Mouse (Mus musculus): ENCODE measurements around the gene Mmp25. TPM values are rescaled to one million over a fixed set of nuclear protein-coding genes. Genes with fewer than 3 reads are reported as not detected.
A peak's percentile ranks its signal among the peaks of the same experiment; 100 is the strongest.

The Mmp25 gene
- total and polyA plus RNA-seq, 2 experiments, result under 0.01 to 0.10 TPM

- Histone ChIP-seq H3K27me3 (ENCODE audit: control insufficient read depth, insufficient read depth, low read length) (no peaks in the 10 kb centered on the region), H3K36me3 (ENCODE audit: control insufficient read depth, insufficient read depth, low read length) (no peaks in the 10 kb centered on the region), H3K79me2 (ENCODE audit: control insufficient read depth, insufficient read depth, low read length) (no peaks in the 10 kb centered on the region), H3K27ac (replicated peaks; ENCODE audit: insufficient read depth, low read depth, low read length) (no peak overlapping the region), H3K4me1 (ENCODE audit: control insufficient read depth, insufficient read depth, low read length) (peaks cover 12% of the 10 kb centered on the region), H3K4me3 (ENCODE audit: insufficient read depth, low read depth, low read length) (no peak overlapping the region; the same call in 1 of the 2 replicates), H3K9ac (ENCODE audit: low read depth, low read length) (no peak overlapping the region)
- WGBS, result 37% methylated on average over 3 of the region's 3 CpGs
- TF ChIP-seq POLR2A (IDR thresholded peaks at IDR 0.05; ENCODE audit: extremely low read depth, insufficient read depth, low read length), result no peak
- TF ChIP-seq CTCF (IDR thresholded peaks at IDR 0.05; ENCODE audit: low read depth, low read length), result no peak
- no peak for DNase-seq (ENCODE audit: extremely low read depth, low read depth, low spot score)
Measured at GRCm38 (mm10) chr17:23672761-23673160, 27.7 kb upstream of the Mmp25 start.

- H3K9ac ChIP-seq (ENCODE audit: low read depth, low read length), result no peak overlapping the region
- H3K4me1 ChIP-seq (ENCODE audit: control insufficient read depth, insufficient read depth, low read length), result peaks cover 11% of the 10 kb centered on the region
- DNase-seq (ENCODE audit: extremely low read depth, low read depth, low spot score), result no peak
- H3K27me3 ChIP-seq (ENCODE audit: control insufficient read depth, insufficient read depth, low read length), result no peaks in the 10 kb centered on the region
- H3K4me3 ChIP-seq (ENCODE audit: insufficient read depth, low read depth, low read length), result no peak overlapping the region
- H3K36me3 ChIP-seq (ENCODE audit: control insufficient read depth, insufficient read depth, low read length), result no peaks in the 10 kb centered on the region
- no peak overlapping the region for H3K27ac ChIP-seq (replicated peaks; ENCODE audit: insufficient read depth, low read depth, low read length)
- TF ChIP-seq CTCF (IDR thresholded peaks at IDR 0.05; ENCODE audit: low read depth, low read length) (no peak), POLR2A (IDR thresholded peaks at IDR 0.05; ENCODE audit: extremely low read depth, insufficient read depth, low read length) (no peak)
- no peaks in the 10 kb centered on the region for H3K79me2 ChIP-seq (ENCODE audit: control insufficient read depth, insufficient read depth, low read length)
- 88% methylated on average over 3 of the region's 3 CpGs for WGBS
Measured at GRCm38 (mm10) chr17:23671519-23671918, 26.4 kb upstream of the Mmp25 start.

GRCm38 (mm10) chr17:23670516-23671074 lies 25.5 kb upstream of the Mmp25 start:
- Histone ChIP-seq H3K4me3 (ENCODE audit: insufficient read depth, low read depth, low read length) (no peak overlapping the region), H3K9ac (ENCODE audit: low read depth, low read length) (no peak overlapping the region), H3K27ac (replicated peaks; ENCODE audit: insufficient read depth, low read depth, low read length) (no peak overlapping the region), H3K36me3 (ENCODE audit: control insufficient read depth, insufficient read depth, low read length) (no peaks in the 10 kb centered on the region), H3K4me1 (ENCODE audit: control insufficient read depth, insufficient read depth, low read length) (peaks cover 8% of the 10 kb centered on the region), H3K79me2 (ENCODE audit: control insufficient read depth, insufficient read depth, low read length) (no peaks in the 10 kb centered on the region), H3K27me3 (ENCODE audit: control insufficient read depth, insufficient read depth, low read length) (no peaks in the 10 kb centered on the region)
- no peak for DNase-seq (ENCODE audit: extremely low read depth, low read depth, low spot score)
- 95% methylated on average over 7 of the region's 7 CpGs for WGBS
- TF ChIP-seq POLR2A (IDR thresholded peaks at IDR 0.05; ENCODE audit: extremely low read depth, insufficient read depth, low read length), result no peak
- TF ChIP-seq CTCF (IDR thresholded peaks at IDR 0.05; ENCODE audit: low read depth, low read length), result no peak

GRCm38 (mm10) chr17:23665511-23665910 lies 20.4 kb upstream of the Mmp25 start:
- TF ChIP-seq CTCF (IDR thresholded peaks at IDR 0.05; ENCODE audit: low read depth, low read length) (no peak), POLR2A (IDR thresholded peaks at IDR 0.05; ENCODE audit: extremely low read depth, insufficient read depth, low read length) (no peak)
- H3K4me3 ChIP-seq (ENCODE audit: insufficient read depth, low read depth, low read length), result no peak overlapping the region
- no peaks in the 10 kb centered on the region for H3K4me1 ChIP-seq (ENCODE audit: control insufficient read depth, insufficient read depth, low read length)
- H3K9ac ChIP-seq (ENCODE audit: low read depth, low read length), result no peak overlapping the region
- 89% methylated on average over 14 of the region's 14 CpGs for WGBS
- no peaks in the 10 kb centered on the region for H3K79me2 ChIP-seq (ENCODE audit: control insufficient read depth, insufficient read depth, low read length)
- H3K36me3 ChIP-seq (ENCODE audit: control insufficient read depth, insufficient read depth, low read length), result no peaks in the 10 kb centered on the region
- H3K27ac ChIP-seq (replicated peaks; ENCODE audit: insufficient read depth, low read depth, low read length), result no peak overlapping the region
- H3K27me3 ChIP-seq (ENCODE audit: control insufficient read depth, insufficient read depth, low read length), result 0 out of 2 replicates have a peak, but pooled peaks cover 4% of the 10 kb centered on the region
- no peak for DNase-seq (ENCODE audit: extremely low read depth, low read depth, low spot score)

GRCm38 (mm10) chr17:23664556-23665021 lies 19.5 kb upstream of the Mmp25 start:
- DNase-seq (ENCODE audit: extremely low read depth, low read depth, low spot score), result peak; percentile 33
- Histone ChIP-seq H3K79me2 (ENCODE audit: control insufficient read depth, insufficient read depth, low read length) (no peaks in the 10 kb centered on the region), H3K4me1 (ENCODE audit: control insufficient read depth, insufficient read depth, low read length) (no peaks in the 10 kb centered on the region), H3K4me3 (ENCODE audit: insufficient read depth, low read depth, low read length) (no peak overlapping the region), H3K9ac (ENCODE audit: low read depth, low read length) (no peak overlapping the region), H3K27ac (replicated peaks; ENCODE audit: insufficient read depth, low read depth, low read length) (no peak overlapping the region), H3K36me3 (ENCODE audit: control insufficient read depth, insufficient read depth, low read length) (no peaks in the 10 kb centered on the region), H3K27me3 (ENCODE audit: control insufficient read depth, insufficient read depth, low read length) (0 out of 2 replicates have a peak, but pooled peaks cover 4% of the 10 kb centered on the region)
- 24% methylated on average over 5 of the region's 5 CpGs for WGBS
- peak; percentile 42 for TF ChIP-seq CTCF (IDR thresholded peaks at IDR 0.05; ENCODE audit: low read depth, low read length)
- TF ChIP-seq POLR2A (IDR thresholded peaks at IDR 0.05; ENCODE audit: extremely low read depth, insufficient read depth, low read length), result no peak

- Histone ChIP-seq H3K36me3 (ENCODE audit: control insufficient read depth, insufficient read depth, low read length) (no peaks in the 10 kb centered on the region), H3K79me2 (ENCODE audit: control insufficient read depth, insufficient read depth, low read length) (no peaks in the 10 kb centered on the region), H3K27me3 (ENCODE audit: control insufficient read depth, insufficient read depth, low read length) (0 out of 2 replicates have a peak, but pooled peaks cover 4% of the 10 kb centered on the region), H3K9ac (ENCODE audit: low read depth, low read length) (no peak overlapping the region), H3K4me1 (ENCODE audit: control insufficient read depth, insufficient read depth, low read length) (no peaks in the 10 kb centered on the region), H3K4me3 (ENCODE audit: insufficient read depth, low read depth, low read length) (no peak overlapping the region), H3K27ac (replicated peaks; ENCODE audit: insufficient read depth, low read depth, low read length) (no peak overlapping the region)
- DNase-seq (ENCODE audit: extremely low read depth, low read depth, low spot score), result no peak
- 7% methylated on average over 9 of the region's 9 CpGs for WGBS
- TF ChIP-seq POLR2A (IDR thresholded peaks at IDR 0.05; ENCODE audit: extremely low read depth, insufficient read depth, low read length) (no peak), CTCF (IDR thresholded peaks at IDR 0.05; ENCODE audit: low read depth, low read length) (peak; percentile 51)
Measured at GRCm38 (mm10) chr17:23661526-23661925, 16.4 kb upstream of the Mmp25 start.
